Mouse (Mus musculus) retina, postnatal 7 days (tissue): ENCODE results near the gene Fbxo34.
"Not testable (repeated sequence)": the region's sequence is repeated elsewhere in the genome, so short reads cannot be mapped to it uniquely, and the experiment has no call there.

Experiments
- DNase-seq: peaks from one replicate; pipeline ENCODE4 v3.0.0-alpha.2; 2012; ENCODE audit warnings: low read depth, low spot score

The Fbxo34 gene

DNA sequence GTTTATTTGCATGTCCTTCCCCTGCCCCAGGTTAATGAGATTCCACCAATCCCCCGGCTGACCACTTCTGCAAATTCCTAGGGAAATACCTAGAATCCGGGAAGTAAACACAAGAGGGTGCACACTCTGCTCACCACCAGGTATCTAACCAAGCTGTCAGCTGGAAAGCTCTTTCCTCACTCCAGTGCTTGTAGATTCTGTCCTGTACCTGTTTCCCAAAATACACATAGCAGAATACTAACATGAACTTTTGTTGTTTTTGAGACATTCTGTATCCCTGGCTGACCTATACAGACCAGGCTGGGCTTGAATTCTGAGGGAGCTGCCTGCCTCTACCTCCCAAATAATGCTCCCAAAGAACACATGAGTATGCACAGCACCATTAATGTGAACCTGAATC lies 110.5 kb downstream of the Fbxo34 start:
- DNase-seq: no peak

DNA sequence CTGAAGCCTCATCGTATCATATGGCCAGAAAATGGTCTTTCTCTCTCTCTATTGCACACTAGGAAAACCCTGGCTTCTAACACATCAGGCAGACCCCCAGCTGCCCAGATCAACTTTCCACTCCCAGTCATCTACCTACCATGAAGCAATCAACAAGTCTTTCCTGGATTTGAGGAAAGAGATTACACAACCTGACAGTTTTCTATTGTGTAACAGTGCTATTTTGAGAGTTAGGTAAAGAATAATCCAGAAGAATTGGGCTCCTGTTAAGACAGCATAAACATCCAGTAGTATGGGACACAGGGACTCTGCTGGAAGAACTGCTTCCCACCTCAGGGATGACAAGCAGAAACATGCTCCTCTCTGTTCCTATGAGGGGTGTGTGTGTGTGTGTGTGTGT lies 112.3 kb downstream of the Fbxo34 start:
- DNase-seq: no peak

DNA sequence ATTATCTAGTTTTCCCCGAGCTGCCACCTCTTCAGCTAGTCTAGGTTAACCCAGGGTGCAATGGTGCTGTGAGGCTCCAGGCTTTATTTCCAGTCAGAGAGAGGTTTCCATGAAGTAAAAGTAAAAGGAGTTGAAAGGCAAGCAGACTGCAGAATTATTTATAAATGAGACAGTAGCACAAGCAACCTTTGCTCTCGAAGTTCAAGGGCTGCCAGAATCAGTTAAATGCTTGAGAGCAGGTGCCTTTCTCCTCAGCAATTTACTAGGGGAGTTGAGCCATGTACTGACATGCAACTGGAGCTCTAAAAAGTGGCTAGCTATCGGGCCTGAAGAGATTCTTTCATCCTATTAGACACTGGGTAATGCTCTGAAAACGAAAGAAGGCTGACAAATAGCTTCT lies 112.9 kb downstream of the Fbxo34 start:
- DNase-seq: no peak

DNA sequence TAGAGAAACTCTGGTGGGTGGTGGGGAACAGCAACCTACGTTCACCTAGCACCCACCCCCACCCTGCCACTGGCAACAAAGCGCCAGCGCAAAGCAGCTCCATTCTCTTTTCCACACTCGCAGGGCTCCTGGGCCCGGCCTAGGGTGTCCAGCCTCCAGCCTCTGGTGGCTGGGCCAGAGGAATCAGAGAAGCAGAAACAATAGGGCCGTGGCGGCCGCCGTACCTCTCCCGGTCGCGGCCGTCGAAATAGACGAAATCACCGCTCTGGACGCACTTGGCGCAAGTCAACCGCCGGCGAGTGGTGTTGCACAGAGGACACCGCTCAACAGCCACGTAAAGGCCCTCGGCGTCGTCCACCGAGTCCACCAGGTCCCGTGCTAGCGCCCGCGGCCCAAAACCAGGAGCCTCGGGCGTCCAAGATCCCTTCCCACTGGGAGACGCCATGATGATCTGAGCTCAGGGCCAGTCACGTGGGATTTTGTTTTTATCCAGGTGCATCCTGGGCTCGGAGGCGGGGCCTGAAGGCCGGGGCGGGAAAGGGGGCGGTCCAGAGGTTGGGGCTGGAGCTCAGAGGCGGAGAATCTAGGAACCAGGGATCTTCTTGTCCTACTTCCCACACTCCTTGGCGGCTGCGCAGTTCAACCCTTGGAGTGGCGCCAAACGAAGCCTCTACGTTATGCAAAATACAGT lies 117.9 kb downstream of the Fbxo34 start:
- DNase-seq: peak; percentile 94

DNA sequence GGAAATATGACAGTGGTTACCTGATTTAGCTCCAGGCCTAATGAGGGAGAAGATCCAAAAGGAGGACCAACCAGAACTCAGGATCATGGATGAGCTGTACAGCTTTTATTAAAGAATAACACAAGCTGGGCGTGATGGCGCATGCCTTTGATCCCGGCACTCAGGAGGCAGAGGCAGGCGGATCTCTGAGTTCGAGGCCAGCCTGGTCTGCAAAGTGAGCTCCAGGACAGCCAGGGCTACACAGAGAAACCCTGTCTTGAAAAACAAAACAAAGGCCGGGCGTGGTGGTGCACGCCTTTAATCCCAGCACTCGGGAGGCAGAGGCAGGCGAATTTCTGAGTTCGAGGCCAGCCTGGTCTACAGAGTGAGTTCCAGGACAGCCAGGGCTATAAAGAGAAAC lies 120.3 kb downstream of the Fbxo34 start, which contains the start of gene Atg14:
TSS of gene Atg14 (minus strand) at position 101 of the 400 bp plus-strand sequence.
- DNase-seq: not testable (repeated sequence)

DNA sequence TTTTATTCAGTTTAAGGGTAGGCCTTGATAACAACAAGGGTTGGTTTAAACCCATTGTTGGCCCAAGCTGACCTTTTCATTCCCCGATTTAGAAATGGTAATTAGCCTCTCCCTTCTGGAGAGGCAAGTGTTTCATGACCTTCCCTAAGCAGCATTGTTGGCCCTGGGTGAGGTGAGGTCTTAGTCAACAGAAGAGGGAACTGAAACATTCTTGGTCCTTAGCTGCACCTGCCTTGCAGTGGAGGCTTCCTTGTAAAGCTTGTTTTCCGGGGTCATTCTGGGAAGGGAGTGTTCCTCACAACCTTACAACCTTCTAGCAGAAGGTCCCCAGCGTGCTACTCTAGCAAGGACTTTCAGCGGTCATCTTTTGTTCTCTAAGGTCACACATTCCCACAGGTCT lies 122.5 kb downstream of the Fbxo34 start:
- no peak for DNase-seq

DNA sequence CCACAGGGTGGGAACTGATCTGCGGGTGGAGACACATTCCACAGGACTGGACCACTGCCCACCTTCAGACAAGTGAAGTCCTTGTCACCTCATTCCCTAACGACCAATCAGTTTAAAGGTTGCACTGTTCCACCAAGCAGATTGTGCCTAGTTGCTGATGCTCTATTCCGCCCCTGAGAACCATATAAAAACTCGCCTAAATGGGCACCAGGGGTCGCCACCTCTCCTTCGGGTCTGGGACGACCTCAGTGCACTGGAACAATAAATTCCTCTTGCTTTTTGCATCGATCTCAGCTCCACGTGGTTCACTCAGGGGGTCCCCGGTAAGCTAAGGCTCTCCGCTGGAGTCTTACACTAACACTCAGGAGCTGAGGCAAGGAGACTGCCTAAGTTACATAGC lies 124.5 kb downstream of the Fbxo34 start:
- DNase-seq: no peak

DNA sequence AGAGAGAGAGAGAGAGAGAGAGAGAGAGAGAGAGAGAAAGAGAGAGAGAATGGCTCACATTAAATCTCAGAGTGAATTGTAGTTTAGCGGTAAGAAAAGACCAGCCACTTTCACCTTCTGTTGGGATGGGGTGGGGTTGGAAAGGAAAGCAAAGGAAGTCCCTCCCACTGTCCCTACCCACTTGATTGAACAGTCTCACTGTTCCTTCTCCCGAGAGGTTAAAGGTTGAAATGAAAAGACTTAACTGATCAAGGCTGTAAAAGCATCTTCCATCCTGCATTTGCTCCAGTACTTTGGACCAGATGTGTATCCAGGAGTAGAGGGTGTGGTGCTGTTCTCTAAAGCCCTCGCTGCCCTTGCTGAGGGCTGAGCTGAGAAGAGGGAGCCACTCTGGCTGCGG lies 126.5 kb downstream of the Fbxo34 start:
- no peak for DNase-seq

DNA sequence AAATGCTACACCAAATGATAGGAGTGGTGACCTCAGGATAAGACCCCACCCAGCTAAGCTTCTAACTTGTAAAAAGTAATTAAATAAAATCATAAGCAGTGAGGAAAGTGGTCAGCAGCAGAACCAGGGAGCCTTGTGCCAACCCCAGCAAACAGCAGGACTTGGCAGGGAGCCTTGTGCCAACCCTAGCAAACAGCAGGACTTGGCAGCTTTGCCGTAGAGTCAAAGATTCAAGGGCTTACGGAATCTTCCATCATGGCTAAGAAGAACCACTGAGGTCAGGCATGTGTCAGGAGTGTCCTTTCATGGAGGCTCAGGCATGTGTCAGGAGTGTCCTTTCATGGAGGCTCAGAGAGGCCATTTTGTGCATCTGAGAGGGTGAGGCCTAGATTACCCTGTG lies 127.9 kb downstream of the Fbxo34 start:
- DNase-seq: no peak

DNA sequence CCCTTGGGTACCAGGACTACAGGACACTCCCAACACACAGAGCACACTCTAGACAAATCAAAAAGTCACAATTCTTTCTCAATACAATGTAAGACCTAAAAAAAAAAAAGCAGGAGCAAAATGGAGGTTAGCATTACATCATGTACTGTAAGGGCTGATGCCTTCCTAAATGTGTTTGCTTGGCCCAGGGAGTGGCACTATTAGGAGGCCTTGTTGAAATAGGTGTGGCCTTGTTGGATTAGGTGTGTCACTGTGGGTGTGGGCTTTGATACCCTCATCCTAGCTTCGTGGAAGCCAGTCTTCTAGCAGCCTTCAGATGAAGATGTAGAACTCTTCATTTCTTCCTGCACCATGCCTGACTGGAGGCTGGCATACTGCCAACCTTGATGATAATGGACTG lies 131.1 kb downstream of the Fbxo34 start:
- no peak for DNase-seq
